Mouse (Mus musculus) neural tube, embryonic 11.5 days (tissue): ENCODE results near the gene AL731706.1. TPM values are rescaled to one million over a fixed set of nuclear protein-coding genes. Genes with fewer than 3 reads are reported as not detected.
A peak's percentile ranks its signal among the peaks of the same experiment; 100 is the strongest.

Experiments used
- ATAC-seq: fragments of 200-750 bp; cut with Nextera tagmentation; 2 replicates; pipeline ENCODE4 v1.8.0; 2017; ENCODE audit warnings: moderate number of reproducible peaks, mild to moderate bottlenecking, moderate TSS enrichment, moderate library complexity; ENCODE audit not compliant: insufficient read depth, low FRiP score, low TSS enrichment
- DNase-seq: peaks from one replicate; pipeline ENCODE4 v3.0.0-alpha.2; 2015; ENCODE audit warnings: low spot score
- H3K27ac ChIP-seq: fragments of 300-500 bp; sonication (generic); 2 replicates; pipeline ENCODE4 v1.5.1; 2014; ENCODE audit warnings: low read depth, mild to moderate bottlenecking, low read length
- H3K27me3 ChIP-seq: fragments of 300-500 bp; sonication (generic); 2 replicates; pipeline ENCODE4 v1.6.1; 2014; ENCODE audit warnings: mild to moderate bottlenecking, low read length, mixed read lengths; ENCODE audit not compliant: control insufficient read depth, insufficient read depth
- H3K36me3 ChIP-seq: fragments of 300-500 bp; sonication (generic); 2 replicates; pipeline ENCODE4 v1.6.1; 2014; ENCODE audit warnings: mild to moderate bottlenecking, low read length, moderate library complexity, mixed read lengths; ENCODE audit not compliant: control insufficient read depth, insufficient read depth
- H3K4me1 ChIP-seq: fragments of 300-500 bp; sonication (generic); 2 replicates; pipeline ENCODE4 v1.6.1; 2014; ENCODE audit warnings: low read length, mixed read lengths; ENCODE audit not compliant: control insufficient read depth, insufficient read depth
- H3K4me2 ChIP-seq: fragments of 300-500 bp; sonication (generic); 2 replicates; pipeline ENCODE4 v1.6.1; 2014; ENCODE audit warnings: low read depth, mild to moderate bottlenecking, moderate library complexity
- H3K4me3 ChIP-seq: fragments of 300-500 bp; sonication (generic); 2 replicates; pipeline ENCODE4 v1.5.1; 2014; ENCODE audit warnings: low read depth, low read length
- H3K9ac ChIP-seq: fragments of 300-500 bp; sonication (generic); 2 replicates; pipeline ENCODE4 v1.6.1; 2014; ENCODE audit warnings: mild to moderate bottlenecking, low read length
- H3K9me3 ChIP-seq: fragments of 300-500 bp; sonication (generic); 2 replicates; pipeline ENCODE4 v1.6.1; 2016; ENCODE audit warnings: low read length; ENCODE audit not compliant: control insufficient read depth
- WGBS: fragments of 180-500 bp; shearing (Covaris S2); extraction: QIAGEN DNeasy Blood & Tissue Kit; methylation state at CpG from one replicate; pipeline ENCODE4 v1.1.7; 2014; 5-methylcytosine and 5-hydroxymethylcytosine counted together
- polyA plus RNA-seq: library from polyadenylated mRNA; unstranded; fragments of >200 nt; fragmentation: Nextera tagmentation; extraction: Ambion mirVana; gene quantifications from 2 replicates; pipeline ENCODE4 v1.2.1, GENCODE M21; 2014

Gene AL731706.1
- polyA plus RNA-seq, 1 experiment from 2014 or later, result 26.0 TPM

GRCm38 (mm10) chr2:136854543-136855388 is 36.4 kb downstream of the AL731706.1 start:
- no peaks in the 10 kb centered on the region; the same call in 1 of the 2 replicates for H3K4me1 ChIP-seq
- no peaks in the 10 kb centered on the region for H3K27me3 ChIP-seq
- H3K36me3 ChIP-seq, result no peaks in the 10 kb centered on the region
- ATAC-seq (no peak), DNase-seq (peak; percentile 26)
- H3K4me2 ChIP-seq, result no peak overlapping the region
- no peaks in the 10 kb centered on the region for H3K9me3 ChIP-seq
- H3K9ac ChIP-seq, result no peak overlapping the region
- no peak overlapping the region for H3K27ac ChIP-seq
- 35% methylated on average over 5 of the region's 5 CpGs for WGBS
- no peak overlapping the region for H3K4me3 ChIP-seq

GRCm38 (mm10) chr2:136850366-136850765 is 40.8 kb downstream of the AL731706.1 start:
- DNase-seq (no peak), ATAC-seq (no peak)
- Histone ChIP-seq H3K4me1 (no peaks in the 10 kb centered on the region; the same call in 1 of the 2 replicates), H3K36me3 (no peaks in the 10 kb centered on the region), H3K4me2 (no peak overlapping the region), H3K9ac (no peak overlapping the region), H3K27ac (no peak overlapping the region), H3K27me3 (no peaks in the 10 kb centered on the region), H3K4me3 (no peak overlapping the region), H3K9me3 (no peaks in the 10 kb centered on the region)
- 77% methylated on average over 3 of the region's 3 CpGs for WGBS

GRCm38 (mm10) chr2:136837994-136838393 is 53.2 kb downstream of the AL731706.1 start:
- WGBS, result 71% methylated on average over 1 of the region's 1 CpGs
- Histone ChIP-seq H3K36me3 (no peaks in the 10 kb centered on the region), H3K27me3 (no peaks in the 10 kb centered on the region), H3K4me1 (no peaks in the 10 kb centered on the region), H3K9ac (no peak overlapping the region), H3K4me2 (no peak overlapping the region), H3K4me3 (no peak overlapping the region), H3K9me3 (no peaks in the 10 kb centered on the region), H3K27ac (no peak overlapping the region)
- no peak for ATAC-seq
- DNase-seq, result no peak

- WGBS, result 65% methylated on average over 3 of the region's 3 CpGs
- ATAC-seq (no peak), DNase-seq (peak; percentile 17)
- Histone ChIP-seq H3K9ac (no peak overlapping the region), H3K9me3 (no peaks in the 10 kb centered on the region), H3K4me2 (no peak overlapping the region), H3K4me1 (no peaks in the 10 kb centered on the region), H3K27ac (no peak overlapping the region), H3K27me3 (no peaks in the 10 kb centered on the region), H3K36me3 (no peaks in the 10 kb centered on the region), H3K4me3 (no peak overlapping the region)
Measured at GRCm38 (mm10) chr2:136835882-136836281, 55.3 kb downstream of the AL731706.1 start.

- H3K4me2 ChIP-seq, result no peak overlapping the region
- no peak overlapping the region for H3K9ac ChIP-seq
- no peak overlapping the region for H3K27ac ChIP-seq
- no peaks in the 10 kb centered on the region for H3K4me1 ChIP-seq
- WGBS, result 92% methylated on average over 1 of the region's 1 CpGs
- H3K9me3 ChIP-seq, result no peaks in the 10 kb centered on the region
- no peak overlapping the region for H3K4me3 ChIP-seq
- H3K36me3 ChIP-seq, result no peaks in the 10 kb centered on the region
- H3K27me3 ChIP-seq, result no peaks in the 10 kb centered on the region
- ATAC-seq (no peak), DNase-seq (no peak)
Measured at GRCm38 (mm10) chr2:136834715-136835075, 56.5 kb downstream of the AL731706.1 start.

- no peaks in the 10 kb centered on the region for H3K4me1 ChIP-seq
- DNase-seq (no peak), ATAC-seq (no peak)
- no peak overlapping the region for H3K4me3 ChIP-seq
- 85% methylated on average over 3 of the region's 3 CpGs for WGBS
- H3K27me3 ChIP-seq, result no peaks in the 10 kb centered on the region
- H3K9me3 ChIP-seq, result no peaks in the 10 kb centered on the region
- no peak overlapping the region for H3K27ac ChIP-seq
- no peaks in the 10 kb centered on the region for H3K36me3 ChIP-seq
- no peak overlapping the region for H3K9ac ChIP-seq
- H3K4me2 ChIP-seq, result no peak overlapping the region
Measured at GRCm38 (mm10) chr2:136833976-136834714, 57.0 kb downstream of the AL731706.1 start.

GRCm38 (mm10) chr2:136832936-136833335 is 58.3 kb downstream of the AL731706.1 start:
- no peak for ATAC-seq
- Histone ChIP-seq H3K4me3 (no peak overlapping the region), H3K36me3 (no peaks in the 10 kb centered on the region), H3K4me1 (no peaks in the 10 kb centered on the region), H3K9ac (no peak overlapping the region), H3K27me3 (no peaks in the 10 kb centered on the region), H3K27ac (no peak overlapping the region), H3K4me2 (no peak overlapping the region), H3K9me3 (no peaks in the 10 kb centered on the region)
- WGBS, result 64% methylated on average over 3 of the region's 3 CpGs
- DNase-seq, result no peak
